Mouse (Mus musculus): ENCODE measurements around the gene Fam149b. TPM values are rescaled to one million over a fixed set of nuclear protein-coding genes. Genes with fewer than 3 reads are reported as not detected.
"Not testable (repeated sequence)": the region's sequence is repeated elsewhere in the genome, so short reads cannot be mapped to it uniquely, and the experiment has no call there.

Fam149b gene
- total RNA-seq (2014; rRNA removed; ENCODE audit: low replicate concordance) = 43.7 and 49.4 TPM in 2 replicates
- 16.5 and 19.1 TPM in 2 replicates for polyA plus RNA-seq (2015; fragmentation: Nextera tagmentation; extraction: Ambion mirVana)

DNA sequence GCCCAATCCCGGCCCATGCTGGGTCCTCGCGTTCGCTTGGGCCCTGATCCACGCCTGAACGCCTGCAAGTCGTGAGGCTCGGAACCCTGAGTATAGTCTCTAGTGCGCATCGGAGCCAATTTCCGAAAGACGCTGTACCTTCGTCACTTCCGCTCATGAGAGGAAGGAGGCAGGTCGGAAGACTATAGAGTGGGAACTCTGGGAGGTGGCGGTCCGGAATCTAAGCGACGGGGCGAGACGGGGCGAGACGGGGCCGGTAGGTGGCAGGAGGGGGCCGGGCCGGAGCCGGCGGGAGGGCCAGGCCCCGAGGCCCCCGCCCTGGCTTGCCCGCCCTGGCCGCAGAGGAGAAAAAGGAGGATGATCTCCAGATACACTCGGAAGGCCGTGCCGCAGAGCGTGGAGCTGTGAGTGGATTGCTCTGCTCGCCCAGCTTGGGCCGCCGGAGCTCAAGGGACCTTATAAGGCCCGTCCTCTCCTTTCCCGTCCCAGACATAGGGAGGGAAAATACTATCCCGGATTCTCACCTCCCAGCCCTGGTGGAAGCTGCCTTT lies at the start of gene Fam149b, which contains the start of gene Ecd:
Fam149b (plus strand) TSS at position 172 of the 551 bp plus-strand sequence.
Ecd (minus strand) TSS at position 131 of the 551 bp plus-strand sequence.
- Histone ChIP-seq H3K27me3 (ENCODE audit: control insufficient read depth, insufficient read depth, low read length) (no peaks in the 10 kb centered on the region), H3K4me2 (ENCODE audit: low read depth, low read length) (peak within 1 kb of the TSS; percentile 86), H3K4me1 (ENCODE audit: control insufficient read depth, insufficient read depth) (peaks cover 14% of the 10 kb centered on the region), H3K4me3 (ENCODE audit: low read depth, low read length) (peak within 1 kb of the TSS; percentile 88), H3K36me3 (replicated peaks; ENCODE audit: control insufficient read depth, insufficient read depth, low read length) (peaks cover 26% of the 10 kb centered on the region), H3K9ac (replicated peaks; ENCODE audit: low read depth, low read length) (peak within 1 kb of the TSS; percentile 93), H3K9me3 (replicated peaks; ENCODE audit: control insufficient read depth, low read length) (no peaks in the 10 kb centered on the region), H3K27ac (ENCODE audit: low read depth) (peak within 1 kb of the TSS; percentile 97)
- TF ChIP-seq EP300 (IDR thresholded peaks at IDR 0.05; ENCODE audit: low read depth) (peak; percentile 13; the same call in 1 of the 2 replicates), CTCF (IDR thresholded peaks at IDR 0.05; ENCODE audit: low read depth) (peak; percentile 42)
- ATAC-seq (ENCODE audit: insufficient read depth, low read depth) (peak; percentile 98), DNase-seq (ENCODE audit: low spot score) (peak; percentile 96)
- WGBS = under 1% methylated on average over 42 of the region's 42 CpGs

DNA sequence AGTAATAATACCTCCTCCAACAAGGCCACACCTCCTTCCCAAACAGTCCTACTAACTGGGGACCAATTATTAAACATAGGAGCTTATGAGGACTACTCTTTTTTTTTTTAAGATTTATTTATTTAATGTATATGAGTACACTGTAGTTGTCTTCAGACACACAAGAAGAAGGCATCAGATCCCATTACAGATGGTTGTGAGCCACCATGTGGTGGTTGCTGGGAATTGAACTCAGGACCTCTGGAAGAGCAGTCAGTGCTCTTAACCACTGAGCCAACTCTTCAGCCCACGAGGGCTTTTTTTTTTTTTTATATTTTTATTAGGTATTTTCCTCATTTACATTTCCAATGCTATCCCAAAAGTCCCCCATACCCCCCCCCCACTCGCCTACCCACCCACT lies 42.9 kb upstream of the Fam149b start:
- H3K9me3 ChIP-seq (replicated peaks; ENCODE audit: control insufficient read depth, low read length); H3K27me3 ChIP-seq (ENCODE audit: control insufficient read depth, insufficient read depth, low read length); H3K27ac ChIP-seq (ENCODE audit: low read depth); H3K4me3 ChIP-seq (ENCODE audit: low read depth, low read length); ATAC-seq (ENCODE audit: insufficient read depth, low read depth); H3K9ac ChIP-seq (replicated peaks; ENCODE audit: low read depth, low read length); H3K4me2 ChIP-seq (ENCODE audit: low read depth, low read length); H3K4me1 ChIP-seq (ENCODE audit: control insufficient read depth, insufficient read depth); DNase-seq (ENCODE audit: low spot score): not testable (repeated sequence)
- 74% methylated on average over 2 of the region's 2 CpGs for WGBS
- peaks cover 36% of the 10 kb centered on the region for H3K36me3 ChIP-seq (replicated peaks; ENCODE audit: control insufficient read depth, insufficient read depth, low read length)

DNA sequence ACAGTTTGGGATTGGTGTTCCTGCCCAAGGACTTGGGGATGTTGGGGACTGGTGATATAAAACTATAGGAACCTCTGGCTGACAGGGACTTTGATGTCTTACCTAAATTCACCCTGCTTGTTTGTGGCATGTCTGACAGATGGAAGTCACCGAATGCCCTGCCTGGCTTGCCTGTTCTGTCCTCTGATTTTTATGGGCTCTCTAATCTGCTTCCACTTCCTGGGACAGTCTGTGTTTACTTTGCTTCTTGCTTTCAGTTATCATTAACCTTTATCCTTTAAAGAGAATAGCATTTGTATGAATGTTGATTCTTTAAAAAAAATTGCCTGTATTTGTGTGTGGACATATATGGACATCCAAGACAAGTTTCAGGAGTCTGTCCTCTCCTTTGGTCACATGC lies 32.8 kb upstream of the Fam149b start:
- 64% methylated on average over 1 of the region's 1 CpGs for WGBS
- Histone ChIP-seq H3K4me2 (ENCODE audit: low read depth, low read length) (no peak overlapping the region), H3K4me3 (ENCODE audit: low read depth, low read length) (no peak overlapping the region), H3K27ac (ENCODE audit: low read depth) (no peak overlapping the region), H3K9ac (replicated peaks; ENCODE audit: low read depth, low read length) (no peak overlapping the region), H3K4me1 (ENCODE audit: control insufficient read depth, insufficient read depth) (no peaks in the 10 kb centered on the region), H3K27me3 (ENCODE audit: control insufficient read depth, insufficient read depth, low read length) (no peaks in the 10 kb centered on the region), H3K9me3 (replicated peaks; ENCODE audit: control insufficient read depth, low read length) (no peaks in the 10 kb centered on the region), H3K36me3 (replicated peaks; ENCODE audit: control insufficient read depth, insufficient read depth, low read length) (peaks cover 58% of the 10 kb centered on the region)
- no peak for TF ChIP-seq EP300 (IDR thresholded peaks at IDR 0.05; ENCODE audit: low read depth)
- TF ChIP-seq CTCF (IDR thresholded peaks at IDR 0.05; ENCODE audit: low read depth) = no peak
- ATAC-seq (ENCODE audit: insufficient read depth, low read depth) (no peak), DNase-seq (ENCODE audit: low spot score) (no peak)

DNA sequence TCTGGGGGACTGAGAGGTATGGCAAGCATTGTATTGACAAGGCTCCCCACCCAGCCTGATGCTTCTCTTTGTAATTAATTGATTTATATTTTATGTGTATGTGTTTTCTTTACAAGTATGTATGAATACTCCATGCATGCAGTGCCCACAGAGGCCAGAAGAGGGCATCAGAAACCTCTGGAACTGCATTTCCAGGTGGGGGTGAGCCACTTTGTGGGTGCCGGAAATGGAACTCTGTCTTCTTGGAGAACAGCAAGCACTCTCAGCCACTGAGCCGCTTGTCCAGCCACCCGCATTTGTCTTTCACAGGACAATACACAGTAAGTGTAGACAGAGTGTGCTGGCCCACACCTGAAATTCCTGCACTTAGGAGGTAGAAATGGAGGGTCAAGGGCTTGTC lies 28.5 kb upstream of the Fam149b start:
- WGBS = 78% methylated on average over 3 of the region's 3 CpGs
- H3K9ac ChIP-seq (replicated peaks; ENCODE audit: low read depth, low read length) = no peak overlapping the region
- H3K27ac ChIP-seq (ENCODE audit: low read depth) = no peak overlapping the region
- peaks cover 51% of the 10 kb centered on the region for H3K36me3 ChIP-seq (replicated peaks; ENCODE audit: control insufficient read depth, insufficient read depth, low read length)
- no peak overlapping the region for H3K4me3 ChIP-seq (ENCODE audit: low read depth, low read length)
- DNase-seq (ENCODE audit: low spot score) = no peak
- no peaks in the 10 kb centered on the region for H3K4me1 ChIP-seq (ENCODE audit: control insufficient read depth, insufficient read depth)
- H3K4me2 ChIP-seq (ENCODE audit: low read depth, low read length) = no peak overlapping the region
- H3K27me3 ChIP-seq (ENCODE audit: control insufficient read depth, insufficient read depth, low read length) = no peaks in the 10 kb centered on the region
- H3K9me3 ChIP-seq (replicated peaks; ENCODE audit: control insufficient read depth, low read length) = no peaks in the 10 kb centered on the region
- no peak for ATAC-seq (ENCODE audit: insufficient read depth, low read depth)
- TF ChIP-seq CTCF (IDR thresholded peaks at IDR 0.05; ENCODE audit: low read depth) = peak; percentile 41
- TF ChIP-seq EP300 (IDR thresholded peaks at IDR 0.05; ENCODE audit: low read depth) = no peak

DNA sequence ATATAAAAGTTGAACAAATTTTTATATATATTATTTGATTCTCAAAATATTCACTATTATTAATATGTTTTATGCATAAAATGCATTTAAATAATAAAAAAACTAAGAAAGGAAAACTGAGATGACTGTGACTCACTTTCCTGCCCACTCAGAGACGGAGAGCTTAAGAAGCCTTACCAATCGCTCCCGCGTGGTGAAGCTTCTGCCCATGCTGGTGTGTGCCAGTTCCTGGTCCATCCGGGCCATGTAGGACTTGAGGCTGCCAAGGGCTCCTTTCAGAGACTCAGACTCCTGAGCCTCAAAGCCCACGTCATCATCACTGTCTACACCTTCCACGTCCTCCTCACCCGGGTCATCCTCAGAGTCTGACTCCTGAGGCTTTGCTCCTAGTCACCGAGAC lies 23.8 kb upstream of the Fam149b start:
- no peak for TF ChIP-seq EP300 (IDR thresholded peaks at IDR 0.05; ENCODE audit: low read depth)
- TF ChIP-seq CTCF (IDR thresholded peaks at IDR 0.05; ENCODE audit: low read depth) = no peak
- no peak overlapping the region for H3K9ac ChIP-seq (replicated peaks; ENCODE audit: low read depth, low read length)
- H3K4me1 ChIP-seq (ENCODE audit: control insufficient read depth, insufficient read depth) = no peaks in the 10 kb centered on the region
- 96% methylated on average over 9 of the region's 9 CpGs for WGBS
- no peaks in the 10 kb centered on the region for H3K9me3 ChIP-seq (replicated peaks; ENCODE audit: control insufficient read depth, low read length)
- no peak overlapping the region for H3K4me3 ChIP-seq (ENCODE audit: low read depth, low read length)
- H3K36me3 ChIP-seq (replicated peaks; ENCODE audit: control insufficient read depth, insufficient read depth, low read length) = peaks cover 66% of the 10 kb centered on the region
- ATAC-seq (ENCODE audit: insufficient read depth, low read depth) (no peak), DNase-seq (ENCODE audit: low spot score) (no peak)
- no peak overlapping the region for H3K4me2 ChIP-seq (ENCODE audit: low read depth, low read length)
- no peaks in the 10 kb centered on the region for H3K27me3 ChIP-seq (ENCODE audit: control insufficient read depth, insufficient read depth, low read length)
- H3K27ac ChIP-seq (ENCODE audit: low read depth) = no peak overlapping the region

DNA sequence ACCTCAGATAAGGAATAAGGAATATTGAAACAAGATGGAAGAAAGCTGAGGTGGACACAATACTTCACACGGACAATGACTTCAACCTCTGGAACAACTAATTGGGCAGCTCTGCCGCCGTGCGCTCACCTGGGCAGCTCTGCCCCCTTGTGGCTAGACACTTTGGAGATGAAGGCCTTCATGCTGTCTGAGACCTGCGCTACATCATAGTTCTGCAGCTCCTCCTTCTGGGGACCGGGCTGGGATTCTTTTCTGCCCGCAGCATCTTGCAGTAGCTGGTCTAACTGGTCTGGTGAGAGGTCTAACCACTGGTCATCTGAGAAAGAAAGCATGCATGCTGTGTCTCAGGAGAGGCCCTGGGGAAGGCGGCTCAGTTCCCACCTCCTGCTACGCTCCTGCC lies 19.5 kb upstream of the Fam149b start:
- 77% methylated on average over 9 of the region's 9 CpGs for WGBS
- Histone ChIP-seq H3K27me3 (ENCODE audit: control insufficient read depth, insufficient read depth, low read length) (no peaks in the 10 kb centered on the region), H3K4me1 (ENCODE audit: control insufficient read depth, insufficient read depth) (no peaks in the 10 kb centered on the region), H3K4me3 (ENCODE audit: low read depth, low read length) (no peak overlapping the region), H3K36me3 (replicated peaks; ENCODE audit: control insufficient read depth, insufficient read depth, low read length) (peaks cover 77% of the 10 kb centered on the region), H3K27ac (ENCODE audit: low read depth) (no peak overlapping the region), H3K4me2 (ENCODE audit: low read depth, low read length) (no peak overlapping the region), H3K9ac (replicated peaks; ENCODE audit: low read depth, low read length) (no peak overlapping the region), H3K9me3 (replicated peaks; ENCODE audit: control insufficient read depth, low read length) (no peaks in the 10 kb centered on the region)
- TF ChIP-seq CTCF (IDR thresholded peaks at IDR 0.05; ENCODE audit: low read depth) (peak; percentile 18; the same call in 1 of the 2 replicates), EP300 (IDR thresholded peaks at IDR 0.05; ENCODE audit: low read depth) (no peak)
- ATAC-seq (ENCODE audit: insufficient read depth, low read depth) (no peak), DNase-seq (ENCODE audit: low spot score) (no peak)
